Mouse (Mus musculus) gastrocnemius, postnatal 10 days (tissue): Measurements from ENCODE around the gene Emc6. TPM values are rescaled to one million over a fixed set of nuclear protein-coding genes. Genes with fewer than 3 reads are reported as not detected.

Experiments
- DNase-seq: peaks from one replicate; pipeline ENCODE4 v3.0.0; 2021; ENCODE audit warnings: mixed read lengths
- total RNA-seq, 2 experiments: library from RNA; stranded (reverse); gene quantifications; 2 replicates each; pipeline ENCODE4 v1.2.3; 2021

Gene Emc6
- total RNA-seq, 2 experiments from 2014 or later, result 70.7 to 81.6 TPM

GRCm38 (mm10) chr11:73176186-73176585 lies 651 bp downstream of the Emc6 start:
- no peak for DNase-seq

- DNase-seq, result no peak
These were observed 1.2 kb downstream of the Emc6 start for GRCm38 (mm10) chr11:73175612-73176011.

- DNase-seq, result peak; percentile 31
These were observed 4.7 kb downstream of the Emc6 start for GRCm38 (mm10) chr11:73172186-73172585.

- DNase-seq, result peak; percentile 71
These were observed 7.6 kb downstream of the Emc6 start for GRCm38 (mm10) chr11:73169231-73169630.

- no peak for DNase-seq
These were observed 8.3 kb downstream of the Emc6 start for GRCm38 (mm10) chr11:73168576-73168975.

GRCm38 (mm10) chr11:73168071-73168470 lies 8.8 kb downstream of the Emc6 start:
- DNase-seq, result no peak

- no peak for DNase-seq
These were observed 14.6 kb downstream of the Emc6 start for GRCm38 (mm10) chr11:73162284-73162683.

GRCm38 (mm10) chr11:73161616-73162015 lies 15.2 kb downstream of the Emc6 start:
- DNase-seq, result no peak

- DNase-seq, result peak; percentile 47
These were observed 16.0 kb downstream of the Emc6 start for GRCm38 (mm10) chr11:73160811-73161200.

GRCm38 (mm10) chr11:73159957-73160810 lies 16.7 kb downstream of the Emc6 start, which contains the start of gene P2rx5:
TSS of gene P2rx5 (plus strand) at chr11:73160421.
- DNase-seq, result peak; percentile 74

- DNase-seq, result no peak
These were observed 21.8 kb downstream of the Emc6 start for GRCm38 (mm10) chr11:73155071-73155470.

GRCm38 (mm10) chr11:73148209-73148608 lies 28.6 kb downstream of the Emc6 start:
- DNase-seq, result no peak

- DNase-seq, result no peak
These were observed 29.9 kb downstream of the Emc6 start for GRCm38 (mm10) chr11:73146975-73147365.

GRCm38 (mm10) chr11:73146026-73146974 lies 30.5 kb downstream of the Emc6 start:
- peak; percentile 21 for DNase-seq

- no peak for DNase-seq
These were observed 32.6 kb downstream of the Emc6 start for GRCm38 (mm10) chr11:73144261-73144681.

GRCm38 (mm10) chr11:73137591-73138501 lies 39.0 kb downstream of the Emc6 start, which contains the start of gene Haspin:
TSS of gene Haspin (minus strand) at chr11:73138294.
- peak; percentile 94 for DNase-seq

- no peak for DNase-seq
These were observed 39.7 kb downstream of the Emc6 start for GRCm38 (mm10) chr11:73137116-73137515.

- DNase-seq, result no peak
These were observed 40.2 kb downstream of the Emc6 start for GRCm38 (mm10) chr11:73136587-73136986.

GRCm38 (mm10) chr11:73134222-73134621 lies 42.6 kb downstream of the Emc6 start:
- DNase-seq, result no peak

- no peak for DNase-seq
These were observed 43.8 kb downstream of the Emc6 start for GRCm38 (mm10) chr11:73132999-73133398.

- DNase-seq, result no peak
These were observed 45.8 kb downstream of the Emc6 start for GRCm38 (mm10) chr11:73131020-73131419.

- no peak for DNase-seq
These were observed 50.3 kb downstream of the Emc6 start for GRCm38 (mm10) chr11:73126495-73126894.
